Comparison of ENCODE assay signal across 10 mouse cellular contexts in genomic region chr2:105444072-105444471, GRCm38 (mm10). TPM values are rescaled to one million over a fixed set of nuclear protein-coding genes. Genes with fewer than 3 reads are reported as not detected.
A peak's percentile ranks its signal among the peaks of the same experiment; 100 is the strongest.
DNase-seq lines count a peak whose midpoint lies in the region; ATAC-seq lines count a peak whose summit lies in the region.
"Had no signal": no experiment of that assay in that cellular context is flagged by ENCODE, and none has a peak within 500 bp of the region (broad histone marks: within the 10 kb centered on the region; RNA-seq: fewer than 3 reads in every experiment).

No protein-coding gene starts in this region.

- H3K9ac ChIP-seq in liver, embryonic 11.5 days (ENCODE audit: low read depth, low read length), result no peak overlapping the region
- H3K9ac ChIP-seq in forebrain, embryonic 14.5 days (ENCODE audit: low read length), result no peak overlapping the region
- H3K9ac ChIP-seq: embryonic facial prominence, embryonic 15.5 days; neural tube, embryonic 13.5 days had no signal

- no peak overlapping the region for H3K4me3 ChIP-seq in liver, embryonic 11.5 days (ENCODE audit: low read depth, low read length)
- no peak overlapping the region for H3K4me3 ChIP-seq in forebrain, embryonic 14.5 days (ENCODE audit: low read depth, low read length)
- H3K4me3 ChIP-seq: embryonic facial prominence, embryonic 15.5 days; neural tube, embryonic 13.5 days had no signal

- H3K27ac ChIP-seq in liver, embryonic 11.5 days (ENCODE audit: low read depth, low read length), result no peak overlapping the region
- no peak overlapping the region for H3K27ac ChIP-seq in forebrain, embryonic 14.5 days (ENCODE audit: low read depth, low read length)
- H3K27ac ChIP-seq: embryonic facial prominence, embryonic 15.5 days; neural tube, embryonic 13.5 days had no signal

- no peaks in the 10 kb centered on the region for H3K9me3 ChIP-seq in liver, embryonic 11.5 days (ENCODE audit: control insufficient read depth, low read length)
- no peaks in the 10 kb centered on the region for H3K9me3 ChIP-seq in forebrain, embryonic 14.5 days (replicated peaks; ENCODE audit: control insufficient read depth, low read length)
- H3K9me3 ChIP-seq: embryonic facial prominence, embryonic 15.5 days; neural tube, embryonic 13.5 days had no signal

- no peak overlapping the region for H3K4me2 ChIP-seq in liver, embryonic 11.5 days
- no peak overlapping the region for H3K4me2 ChIP-seq in forebrain, embryonic 14.5 days (ENCODE audit: low read length)
- H3K4me2 ChIP-seq: embryonic facial prominence, embryonic 15.5 days; neural tube, embryonic 13.5 days had no signal

- DNase-seq in adrenal gland, adult (ENCODE audit: inconsistent age in 2 of 2, low spot score in 1 of 2), result peak; percentile 10 to 54
- no peak for DNase-seq in adrenal gland, postnatal 4 days (ENCODE audit: low spot score in 2 of 2)
- DNase-seq in liver, result peak; percentile 42
- no peak for DNase-seq in liver, embryonic 11.5 days (ENCODE audit: low spot score)
- DNase-seq in adrenal gland, postnatal 14 days, result peak; percentile 54
- no peak for DNase-seq in forebrain, embryonic 14.5 days (ENCODE audit: low spot score)
- no peak for DNase-seq in right cerebral cortex, adult 2 months (ENCODE audit: low spot score in 2 of 2)

- no peak for ATAC-seq in liver, embryonic 11.5 days (replicated peaks; ENCODE audit: low FRiP score)
- ATAC-seq in megakaryocyte progenitor cell, adult 5-6 weeks (replicated peaks; ENCODE audit: poor library complexity), result peak; percentile 85
- no peak for ATAC-seq in forebrain, embryonic 14.5 days

- H3K36me3 ChIP-seq in liver, embryonic 11.5 days (ENCODE audit: control insufficient read depth, insufficient read depth, low read length), result no peaks in the 10 kb centered on the region
- H3K36me3 ChIP-seq in forebrain, embryonic 14.5 days (ENCODE audit: control insufficient read depth, insufficient read depth, low read length), result no peaks in the 10 kb centered on the region
- H3K36me3 ChIP-seq: embryonic facial prominence, embryonic 15.5 days; neural tube, embryonic 13.5 days had no signal

- WGBS in liver, embryonic 11.5 days, result 26% methylated on average over 3 of the region's 3 CpGs
- WGBS in forebrain, embryonic 14.5 days, result 29% methylated on average over 3 of the region's 3 CpGs

- H3K4me1 ChIP-seq in liver, embryonic 11.5 days (replicated peaks; ENCODE audit: control insufficient read depth, insufficient read depth, low read length), result no peaks in the 10 kb centered on the region
- no peaks in the 10 kb centered on the region for H3K4me1 ChIP-seq in forebrain, embryonic 14.5 days (ENCODE audit: control insufficient read depth, insufficient read depth, low read length)
- H3K4me1 ChIP-seq: embryonic facial prominence, embryonic 15.5 days had no signal

- no peaks in the 10 kb centered on the region for H3K27me3 ChIP-seq in liver, embryonic 11.5 days (replicated peaks; ENCODE audit: control insufficient read depth, insufficient read depth, low read length)
- no peaks in the 10 kb centered on the region for H3K27me3 ChIP-seq in forebrain, embryonic 14.5 days (replicated peaks; ENCODE audit: control insufficient read depth, insufficient read depth, low read length)
- H3K27me3 ChIP-seq: embryonic facial prominence, embryonic 15.5 days; neural tube, embryonic 13.5 days had no signal

RNA-seq across cellular contexts. Expression of gene Rcn1, which starts 45.0 kb away (rescaled TPM):
- total RNA-seq in adrenal gland, postnatal 4 days (2021), result 10 to 100 TPM; 89.0 to 99.2 TPM
- polyA plus RNA-seq in liver, embryonic 11.5 days (2014; fragmentation: Nextera tagmentation; extraction: Ambion mirVana), result 76.1 and 79.6 TPM in 2 replicates
- total RNA-seq in adrenal gland, postnatal 14 days (2021), result 108 and 115 TPM in 2 replicates
- total RNA-seq in megakaryocyte progenitor cell, adult 5-6 weeks (2015), result 18.1 and 22.9 TPM in 2 replicates
- total RNA-seq in megakaryocyte progenitor cell, adult 5-6 weeks (2017), result 41.0 and 49.9 TPM in 2 replicates
- 33.9 and 39.6 TPM in 2 replicates for polyA plus RNA-seq in forebrain, embryonic 14.5 days (2014; fragmentation: Nextera tagmentation; extraction: Ambion mirVana)

Comparison
In these comparisons a context has a peak if more than half of its experiments do, and no peak if none do; other contexts are left out.
1. DNase-seq: peak in adrenal gland, adult (2 of 2), liver (single experiment) and adrenal gland, postnatal 14 days (single experiment); none in adrenal gland, postnatal 4 days (0 of 2), liver, embryonic 11.5 days (single experiment), forebrain, embryonic 14.5 days (single experiment) and right cerebral cortex, adult 2 months (0 of 2).